Mouse (Mus musculus) E14TG2a.4 (cell line): ENCODE measurements around the gene Tma7.

ENCODE experiments used
- H3K27me3 ChIP-seq: 2 replicates; pipeline ENCODE4 v1.6.1; 2014; ENCODE audit warnings: low read length, control low read depth; ENCODE audit not compliant: insufficient read depth
- H3K36me3 ChIP-seq: 2 replicates; pipeline ENCODE4 v1.6.1; 2014; ENCODE audit warnings: low read length, control low read depth; ENCODE audit not compliant: insufficient read depth
- H3K4me1 ChIP-seq: replicated peaks from 2 replicates; pipeline ENCODE4 v1.6.1; 2014; ENCODE audit warnings: low read depth, low read length, control low read depth
- H3K4me3 ChIP-seq: replicated peaks from 2 replicates; pipeline ENCODE4 v1.5.1; 2014; ENCODE audit warnings: mild to moderate bottlenecking, low read length
- H3K9me3 ChIP-seq: 2 replicates; pipeline ENCODE4 v1.6.1; 2014; ENCODE audit warnings: low read length, control low read depth
- CTCF ChIP-seq: conservative IDR thresholded peaks from 2 replicates; pipeline ENCODE4 v1.5.1; 2014; ENCODE audit warnings: low read length
- NANOG ChIP-seq: IDR thresholded peaks from 2 replicates; pipeline ENCODE4 v1.6.1; 2014; ENCODE audit warnings: borderline replicate concordance, low read length, mixed read lengths
- POU5F1 ChIP-seq: IDR thresholded peaks from 2 replicates; pipeline ENCODE4 v1.6.1; 2014; ENCODE audit warnings: low read length, borderline replicate concordance

The Tma7 gene

DNA sequence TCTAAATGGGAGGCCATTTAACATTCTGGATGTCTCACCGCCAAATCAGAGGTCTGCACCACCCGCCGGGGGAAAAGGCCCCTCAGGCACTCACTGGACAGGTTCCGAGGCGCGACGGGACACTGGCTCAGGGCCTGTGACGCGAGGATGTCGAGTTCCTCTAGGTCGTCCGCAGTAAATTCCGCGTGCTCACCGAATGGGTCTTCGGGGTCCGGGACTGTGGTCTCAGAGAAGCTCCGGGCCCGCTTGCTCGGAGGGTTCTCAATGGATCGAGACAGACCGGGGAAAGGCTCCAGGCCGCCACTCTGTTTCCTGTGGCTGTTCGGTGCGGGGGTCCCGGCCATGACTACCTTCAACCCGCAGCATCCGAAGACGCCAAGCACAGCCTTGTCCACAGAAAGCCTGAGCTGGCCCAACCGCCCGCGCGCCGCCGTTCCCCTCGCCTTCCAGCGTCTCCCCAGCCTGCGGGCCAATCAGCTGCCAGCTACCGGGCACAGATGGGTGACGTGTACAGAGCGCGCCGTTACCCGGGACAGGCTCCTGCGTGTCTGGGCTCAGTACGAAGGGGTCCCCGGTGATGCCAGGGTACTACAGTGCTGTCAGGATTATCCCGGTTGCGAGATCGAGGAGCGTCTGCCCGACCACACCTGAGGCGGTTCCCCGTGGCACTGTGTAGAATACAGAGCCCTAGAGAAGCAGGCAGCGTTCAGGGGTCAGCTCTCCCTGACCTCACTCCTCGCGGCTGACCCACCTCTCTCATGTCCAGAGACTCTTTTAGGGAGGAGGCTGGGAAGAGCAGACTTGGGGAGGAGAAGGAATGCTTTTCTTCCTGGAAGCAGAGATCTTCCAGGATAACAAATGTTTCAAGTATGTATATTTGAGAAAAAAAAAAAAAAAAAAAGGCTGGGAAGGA, 8.5 kb downstream of the Tma7 start, which contains the start of gene Atrip:
TSS of gene Atrip (minus strand) at position 464 of the 913 bp plus-strand sequence.
- no peaks in the 10 kb centered on the region for H3K9me3 ChIP-seq
- peaks cover 45% of the 10 kb centered on the region for H3K36me3 ChIP-seq
- peak within 1 kb of the TSS; percentile 96 for H3K4me3 ChIP-seq
- TF ChIP-seq NANOG (no peak), CTCF (no peak), POU5F1 (no peak)
- peaks cover 19% of the 10 kb centered on the region for H3K4me1 ChIP-seq
- H3K27me3 ChIP-seq: no peaks in the 10 kb centered on the region

DNA sequence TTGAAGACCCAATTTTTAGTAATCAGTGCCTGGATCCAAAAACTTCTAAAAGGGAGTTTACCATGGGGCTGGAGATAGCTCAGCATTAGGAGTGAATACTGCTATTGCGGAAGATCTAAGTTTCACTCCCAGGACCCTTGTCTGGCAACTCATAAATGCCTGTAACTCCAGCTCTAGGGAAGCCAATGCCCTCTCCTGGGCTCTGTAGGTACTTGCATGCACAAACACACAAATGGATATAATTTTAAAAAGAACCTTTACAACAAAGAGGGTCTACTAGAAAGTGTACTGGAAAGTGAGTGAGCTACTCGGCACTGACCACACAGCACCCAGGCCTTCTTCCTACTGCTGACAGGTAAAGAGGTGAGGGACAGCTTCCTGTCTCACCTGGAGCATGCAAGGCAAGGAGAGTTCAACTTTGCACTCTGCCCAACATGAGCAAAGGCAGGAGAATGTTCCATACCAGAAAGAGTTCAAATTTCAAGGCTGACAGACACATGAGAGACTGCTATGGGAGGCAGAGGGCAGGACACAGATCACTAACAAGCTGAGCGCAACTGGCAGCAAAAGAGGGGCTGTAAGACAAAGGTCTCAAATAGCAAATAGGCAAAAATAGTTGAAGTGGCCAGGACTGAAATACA, 14.2 kb downstream of the Tma7 start:
- Histone ChIP-seq H3K4me1 (peaks cover 8% of the 10 kb centered on the region), H3K4me3 (no peak overlapping the region), H3K36me3 (peaks cover 88% of the 10 kb centered on the region), H3K9me3 (no peaks in the 10 kb centered on the region), H3K27me3 (no peaks in the 10 kb centered on the region)
- no peak for TF ChIP-seq NANOG
- TF ChIP-seq POU5F1: no peak
- TF ChIP-seq CTCF: no peak; the same call in 1 of the 2 replicates

DNA sequence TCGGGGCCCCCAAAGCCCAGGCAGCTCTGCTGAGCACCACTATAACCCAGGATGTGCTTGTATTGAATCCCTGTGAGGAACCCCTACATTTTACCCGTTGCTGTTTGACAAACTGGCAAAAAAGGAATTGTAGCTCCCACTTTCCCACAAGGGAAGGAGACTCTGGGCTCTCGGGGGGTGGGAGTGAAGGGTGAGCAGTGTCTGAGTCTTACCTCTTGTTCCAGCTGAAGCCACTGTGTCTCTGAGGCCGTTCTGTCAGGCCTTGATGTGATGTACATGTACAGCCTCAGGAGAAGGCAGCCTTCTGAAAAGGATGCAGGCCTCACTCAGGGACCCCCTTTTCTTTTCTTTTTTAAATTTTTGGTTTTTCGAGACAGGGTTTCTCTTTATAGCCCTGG, 21.5 kb downstream of the Tma7 start:
- Histone ChIP-seq H3K4me1 (peaks cover 51% of the 10 kb centered on the region), H3K27me3 (no peaks in the 10 kb centered on the region), H3K4me3 (no peak overlapping the region), H3K9me3 (no peaks in the 10 kb centered on the region), H3K36me3 (peaks cover 85% of the 10 kb centered on the region)
- no peak for TF ChIP-seq POU5F1
- no peak for TF ChIP-seq CTCF

DNA sequence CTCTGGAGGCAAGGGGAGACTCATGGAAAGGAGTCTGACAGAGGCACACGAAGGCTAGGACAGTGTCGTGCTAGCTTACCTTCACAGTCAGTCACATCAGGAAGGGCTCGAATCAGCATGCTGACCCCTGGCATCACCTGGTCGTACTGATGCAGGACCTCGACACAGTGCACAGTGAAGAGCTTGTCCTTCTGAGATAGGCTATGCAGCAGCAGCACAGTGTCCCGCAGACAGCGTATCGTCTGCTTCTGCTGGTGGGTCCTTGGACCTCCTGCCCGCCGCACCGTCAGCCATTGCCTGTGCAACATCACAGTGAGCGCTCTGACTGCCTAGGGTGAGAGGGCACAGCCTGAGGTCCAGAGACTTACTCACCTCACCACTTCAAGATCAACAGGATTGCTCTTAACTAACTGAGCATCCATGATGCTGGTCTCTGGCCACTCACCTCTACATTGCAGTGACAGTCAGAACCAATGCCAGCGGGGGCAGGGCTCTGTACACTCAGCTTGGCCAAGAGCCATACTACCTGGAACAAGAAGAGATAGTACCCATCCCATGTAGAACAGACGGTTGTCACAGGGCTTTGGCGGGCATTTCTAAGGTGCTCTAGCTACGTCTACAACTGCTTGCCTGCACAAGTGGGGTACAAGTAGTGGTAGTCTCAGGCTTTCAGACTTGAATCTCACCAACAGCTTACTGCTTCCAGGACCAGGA, 22.0 kb downstream of the Tma7 start:
- Histone ChIP-seq H3K9me3 (no peaks in the 10 kb centered on the region), H3K27me3 (no peaks in the 10 kb centered on the region), H3K36me3 (peaks cover 79% of the 10 kb centered on the region), H3K4me3 (peak overlapping the region; percentile 67), H3K4me1 (peaks cover 57% of the 10 kb centered on the region)
- TF ChIP-seq NANOG: no peak
- no peak for TF ChIP-seq CTCF
- TF ChIP-seq POU5F1: no peak

DNA sequence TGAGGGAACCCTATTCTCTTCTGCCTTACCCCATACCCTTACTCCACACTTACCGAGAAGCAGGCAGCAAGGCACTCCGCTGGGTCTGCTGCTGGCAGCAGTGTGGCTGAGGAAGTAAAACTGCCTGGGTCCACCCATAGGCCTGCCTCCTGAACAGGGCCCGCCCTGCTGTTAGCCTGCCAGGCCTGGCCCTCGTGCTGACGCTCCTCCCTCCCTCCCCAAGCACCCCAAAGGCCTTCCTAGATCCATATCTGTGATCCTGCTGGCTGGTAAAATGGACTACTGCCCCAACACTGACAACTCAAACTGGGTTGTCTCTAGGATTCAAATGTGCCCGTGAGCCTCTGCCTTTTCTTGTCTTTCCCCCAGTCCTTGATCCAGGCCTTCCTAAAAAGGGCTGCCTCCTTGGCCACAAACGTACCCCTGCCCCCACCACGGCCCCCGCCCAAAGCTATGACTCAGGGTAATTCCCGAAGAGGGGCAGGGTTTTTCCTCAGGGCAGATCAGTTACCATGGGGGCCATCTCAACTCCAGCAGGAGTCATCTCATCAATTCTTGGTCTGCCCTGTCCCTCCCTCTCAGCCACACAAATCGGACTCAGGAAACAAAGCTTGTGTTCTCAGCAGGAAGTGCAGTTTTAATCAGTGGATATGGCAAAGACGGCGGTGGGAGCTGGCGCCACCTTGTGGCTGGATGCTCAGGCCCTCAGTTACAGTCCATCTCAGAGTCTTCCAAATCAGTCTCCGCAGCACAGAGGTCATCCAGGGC, 23.1 kb downstream of the Tma7 start, which contains the start of gene Trex1:
TSS of gene Trex1 (minus strand) at position 599 of the 768 bp plus-strand sequence.
- no peaks in the 10 kb centered on the region for H3K27me3 ChIP-seq
- peaks cover 67% of the 10 kb centered on the region for H3K4me1 ChIP-seq
- H3K9me3 ChIP-seq: no peaks in the 10 kb centered on the region
- H3K4me3 ChIP-seq: peak within 1 kb of the TSS; percentile 67
- peak; percentile 78 for TF ChIP-seq CTCF
- no peak for TF ChIP-seq POU5F1
- TF ChIP-seq NANOG: no peak
- H3K36me3 ChIP-seq: peaks cover 70% of the 10 kb centered on the region

DNA sequence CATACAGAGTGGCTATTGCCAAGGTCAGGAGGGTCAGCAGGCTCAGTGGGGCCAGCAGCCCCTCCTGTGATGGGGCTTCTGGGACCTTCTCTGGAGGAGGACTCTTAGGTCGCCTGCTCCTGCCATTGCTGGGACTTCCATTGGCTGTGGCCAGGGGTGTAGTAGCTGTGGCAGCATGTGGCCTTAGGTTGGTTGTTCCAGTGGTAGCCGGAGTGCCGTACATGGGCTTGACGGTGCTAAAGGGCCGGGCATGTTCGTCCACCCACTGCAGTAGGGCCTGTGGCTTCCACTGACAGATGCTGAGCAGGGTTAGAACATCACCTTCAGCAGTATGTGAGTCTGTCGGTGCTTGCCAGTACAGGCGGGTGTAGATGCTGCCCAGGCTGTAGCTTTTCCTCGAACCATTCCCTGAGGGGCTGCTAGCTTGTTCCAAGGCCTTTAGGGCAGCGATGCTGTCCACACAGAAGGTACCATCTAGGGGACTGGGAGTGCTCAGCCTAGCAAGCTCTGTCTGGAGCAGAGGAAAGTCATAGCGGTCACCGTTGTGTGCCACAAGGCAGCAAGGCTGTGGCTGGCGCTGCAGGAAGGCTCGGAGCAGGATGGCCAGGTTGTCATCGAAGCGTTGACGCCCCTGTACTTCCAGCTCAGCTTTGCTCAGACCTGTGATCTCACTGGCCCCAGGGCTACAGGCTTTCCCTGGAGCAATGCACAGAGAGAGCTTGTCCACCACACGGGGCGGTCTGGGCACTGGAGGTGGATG, 24.2 kb downstream of the Tma7 start:
- Histone ChIP-seq H3K36me3 (peaks cover 59% of the 10 kb centered on the region), H3K4me3 (peak overlapping the region; percentile 67), H3K27me3 (no peaks in the 10 kb centered on the region), H3K4me1 (peaks cover 78% of the 10 kb centered on the region), H3K9me3 (no peaks in the 10 kb centered on the region)
- TF ChIP-seq POU5F1 (no peak), NANOG (no peak), CTCF (no peak)

DNA sequence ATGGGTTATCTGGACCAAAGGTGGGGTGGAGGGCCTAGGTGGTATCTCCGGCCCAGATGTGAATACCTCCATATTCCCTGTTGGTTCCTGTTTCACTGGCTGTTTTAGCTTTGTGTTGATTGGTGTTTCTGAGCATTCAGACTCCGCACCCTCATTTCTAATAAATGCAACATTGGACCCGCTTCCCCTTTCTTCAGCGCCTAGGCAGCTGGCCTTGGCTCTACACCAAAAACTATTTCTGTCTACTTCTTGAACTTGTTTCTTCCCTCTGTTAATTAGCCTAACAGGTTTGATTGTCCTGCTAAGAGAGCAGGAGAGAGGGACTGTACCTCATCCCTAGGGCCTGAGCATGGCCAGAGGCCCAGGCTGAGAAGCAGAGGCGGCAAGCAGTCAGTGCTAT, 24.8 kb downstream of the Tma7 start:
- Histone ChIP-seq H3K36me3 (peaks cover 52% of the 10 kb centered on the region), H3K4me1 (peaks cover 85% of the 10 kb centered on the region), H3K4me3 (no peak overlapping the region), H3K27me3 (no peaks in the 10 kb centered on the region), H3K9me3 (no peaks in the 10 kb centered on the region)
- no peak for TF ChIP-seq POU5F1
- TF ChIP-seq NANOG: no peak
- TF ChIP-seq CTCF: no peak
